In the genomic region with DNA sequence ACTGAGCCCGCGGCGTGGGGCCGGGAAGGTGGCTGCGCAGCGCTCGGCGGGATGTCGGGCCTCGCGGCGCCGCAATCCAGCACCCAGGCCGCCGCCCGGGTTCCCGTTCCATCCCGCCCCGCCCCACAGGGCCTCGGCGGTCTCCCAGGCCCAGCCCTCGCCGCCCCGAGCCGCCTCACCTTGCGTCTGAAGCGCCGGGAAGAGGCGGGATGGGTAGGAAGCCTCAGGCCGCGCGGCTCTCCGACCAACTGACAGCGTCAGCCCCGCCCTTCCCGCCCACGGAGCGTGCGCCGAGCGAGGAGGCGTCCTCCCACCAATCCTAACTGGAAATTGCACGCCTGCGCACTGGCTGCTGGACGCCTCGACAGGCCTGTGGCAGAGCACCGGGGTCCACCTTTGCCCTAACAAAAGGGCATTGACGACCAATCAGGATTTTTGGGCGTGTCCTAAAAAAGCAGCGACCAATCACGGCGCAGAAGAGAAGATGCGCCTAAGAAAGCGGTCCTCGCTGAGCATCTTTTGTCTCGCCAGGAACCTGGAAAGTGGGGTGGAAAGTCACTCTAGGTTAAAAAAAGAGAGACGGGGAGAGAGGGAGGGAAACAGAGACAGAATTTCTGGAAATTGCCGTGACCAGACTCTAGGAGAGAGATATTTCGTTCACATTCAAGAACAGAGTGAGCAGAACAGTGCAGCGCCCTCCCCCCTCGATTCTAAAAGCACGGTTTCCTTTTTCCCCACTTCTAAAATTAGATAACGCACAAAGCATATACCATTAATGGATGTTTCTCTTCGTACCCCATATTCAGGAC, we compare ENCODE assay signal across 8 mouse cellular contexts. TPM values are rescaled to one million over a fixed set of nuclear protein-coding genes. Genes with fewer than 3 reads are reported as not detected.
A peak's percentile ranks its signal among the peaks of the same experiment; 100 is the strongest.
DNase-seq lines count a peak whose midpoint lies in the region; ATAC-seq and TF ChIP-seq lines count a peak whose summit lies in the region.

No protein-coding gene starts in this region.

- no peak for TF ChIP-seq CTCF in liver, embryonic 14.5 days (IDR thresholded peaks at IDR 0.05; ENCODE audit: low read depth)
- peak; percentile 1; the same call in 1 of the 2 replicates for TF ChIP-seq CTCF in stomach, postnatal 0 days (IDR thresholded peaks at IDR 0.05; ENCODE audit: low read depth)

- no peaks in the 10 kb centered on the region for H3K9me3 ChIP-seq in forebrain, embryonic 10.5 days
- no peaks in the 10 kb centered on the region for H3K9me3 ChIP-seq in heart, embryonic 15.5 days (replicated peaks)
- no peaks in the 10 kb centered on the region for H3K9me3 ChIP-seq in liver, embryonic 14.5 days (ENCODE audit: control insufficient read depth, low read length)
- H3K9me3 ChIP-seq in neural tube, embryonic 11.5 days (ENCODE audit: control insufficient read depth, low read length), result no peaks in the 10 kb centered on the region
- no peaks in the 10 kb centered on the region for H3K9me3 ChIP-seq in stomach, postnatal 0 days (ENCODE audit: control insufficient read depth, low read length)

- no peak for TF ChIP-seq EP300 in liver, embryonic 14.5 days (IDR thresholded peaks at IDR 0.05; ENCODE audit: low read depth)
- no peak for TF ChIP-seq EP300 in stomach, postnatal 0 days (optimal IDR thresholded peaks at IDR 0.05)

- peak overlapping the region; percentile 92 for H3K9ac ChIP-seq in heart, embryonic 15.5 days
- H3K9ac ChIP-seq in liver, embryonic 14.5 days (replicated peaks), result peak overlapping the region; percentile 77
- H3K9ac ChIP-seq in neural tube, embryonic 11.5 days (ENCODE audit: low read length), result peak overlapping the region; percentile 87
- peak overlapping the region; percentile 89 for H3K9ac ChIP-seq in stomach, postnatal 0 days (ENCODE audit: low read length)

- no peaks in the 10 kb centered on the region for H3K27me3 ChIP-seq in forebrain, embryonic 10.5 days (ENCODE audit: poor library complexity, severe bottlenecking)
- H3K27me3 ChIP-seq in heart, embryonic 15.5 days, result no peaks in the 10 kb centered on the region
- no peaks in the 10 kb centered on the region for H3K27me3 ChIP-seq in liver, embryonic 14.5 days (ENCODE audit: control insufficient read depth, insufficient read depth, low read length)
- no peaks in the 10 kb centered on the region for H3K27me3 ChIP-seq in neural tube, embryonic 11.5 days (ENCODE audit: control insufficient read depth, insufficient read depth, low read length)
- no peaks in the 10 kb centered on the region for H3K27me3 ChIP-seq in stomach, postnatal 0 days (ENCODE audit: control insufficient read depth, insufficient read depth, low read length)

- peak; percentile 100 for ATAC-seq in heart, embryonic 15.5 days (replicated peaks; ENCODE audit: insufficient number of reproducible peaks, insufficient read depth, low FRiP score, low read depth)
- ATAC-seq in liver, embryonic 14.5 days (ENCODE audit: insufficient read depth), result peak; percentile 98
- peak; percentile 99 for ATAC-seq in neural tube, embryonic 11.5 days (ENCODE audit: insufficient read depth, low FRiP score, low TSS enrichment)
- peak; percentile 100 for ATAC-seq in stomach, postnatal 0 days (ENCODE audit: low FRiP score, low TSS enrichment)

- H3K27ac ChIP-seq in forebrain, embryonic 10.5 days, result peak overlapping the region; percentile 96
- H3K27ac ChIP-seq in heart, embryonic 15.5 days, result peak overlapping the region; percentile 84
- peak overlapping the region; percentile 60 for H3K27ac ChIP-seq in liver, embryonic 14.5 days
- peak overlapping the region; percentile 82 for H3K27ac ChIP-seq in neural tube, embryonic 11.5 days (ENCODE audit: low read depth, low read length)
- peak overlapping the region; percentile 90 for H3K27ac ChIP-seq in stomach, postnatal 0 days (replicated peaks)

- under 1% methylated on average over 64 of the region's 64 CpGs for WGBS in forebrain, embryonic 10.5 days
- WGBS in heart, embryonic 15.5 days, result 1% methylated on average over 64 of the region's 64 CpGs
- under 1% methylated on average over 64 of the region's 64 CpGs for WGBS in liver, embryonic 14.5 days (ENCODE audit: insufficient replicate concordance)
- under 1% methylated on average over 50 of the region's 64 CpGs for WGBS in neural tube, embryonic 11.5 days
- under 1% methylated on average over 50 of the region's 64 CpGs for WGBS in stomach, postnatal 0 days

- peak; percentile 91 to 93 for DNase-seq in CD8-positive naive resting alpha-beta T cell, adult 2 months (ENCODE audit: low read depth in 2 of 2, low spot score in 2 of 2)
- peak; percentile 96 for DNase-seq in c-Kit-positive CD71-negative TER-119-negative erythroid progenitor cells, embryonic 14.5 days (ENCODE audit: low read depth)
- peak; percentile 98 for DNase-seq in forebrain, embryonic 10.5 days (ENCODE audit: extremely low spot score, low spot score)
- DNase-seq in kidney, postnatal 25 days, result peak; percentile 97 to 99
- peak; percentile 96 to 97 (median 97) for DNase-seq in liver, embryonic 14.5 days (ENCODE audit: low read depth in 3 of 3, low spot score in 3 of 3)
- DNase-seq in neural tube, embryonic 11.5 days (ENCODE audit: low spot score), result peak; percentile 99
- DNase-seq in stomach, postnatal 0 days (ENCODE audit: low spot score), result peak; percentile 97

- H3K36me3 ChIP-seq in forebrain, embryonic 10.5 days (replicated peaks), result peaks cover 10% of the 10 kb centered on the region
- no peaks in the 10 kb centered on the region for H3K36me3 ChIP-seq in heart, embryonic 15.5 days
- peaks cover 14% of the 10 kb centered on the region for H3K36me3 ChIP-seq in liver, embryonic 14.5 days (replicated peaks; ENCODE audit: control insufficient read depth, insufficient read depth, low read depth)
- H3K36me3 ChIP-seq in neural tube, embryonic 11.5 days (ENCODE audit: control insufficient read depth, insufficient read depth, low read length), result no peaks in the 10 kb centered on the region
- H3K36me3 ChIP-seq in stomach, postnatal 0 days (ENCODE audit: control insufficient read depth, insufficient read depth, low read length), result 0 out of 2 replicates have a peak, but pooled peaks cover 2% of the 10 kb centered on the region

- H3K4me1 ChIP-seq in forebrain, embryonic 10.5 days, result peaks cover 21% of the 10 kb centered on the region
- H3K4me1 ChIP-seq in heart, embryonic 15.5 days (replicated peaks), result peaks cover 9% of the 10 kb centered on the region
- H3K4me1 ChIP-seq in liver, embryonic 14.5 days (replicated peaks; ENCODE audit: control insufficient read depth in 2 of 2, insufficient read depth in 2 of 2, low read length in 1 of 2), result peaks cover 18 to 22% of the 10 kb centered on the region in 2 experiments
- peaks cover 4% of the 10 kb centered on the region for H3K4me1 ChIP-seq in neural tube, embryonic 11.5 days (ENCODE audit: control insufficient read depth, insufficient read depth, low read length)
- no peaks in the 10 kb centered on the region for H3K4me1 ChIP-seq in stomach, postnatal 0 days (replicated peaks; ENCODE audit: control insufficient read depth, insufficient read depth)

- peak overlapping the region; percentile 91 for H3K4me3 ChIP-seq in forebrain, embryonic 10.5 days
- peak overlapping the region; percentile 78 for H3K4me3 ChIP-seq in heart, embryonic 15.5 days
- H3K4me3 ChIP-seq in liver, embryonic 14.5 days (ENCODE audit: insufficient read depth in 1 of 2, low read depth in 2 of 2, low read length in 2 of 2), result peak overlapping the region; percentile 74 to 97
- H3K4me3 ChIP-seq in neural tube, embryonic 11.5 days (ENCODE audit: low read depth, low read length), result peak overlapping the region; percentile 78
- H3K4me3 ChIP-seq in stomach, postnatal 0 days (ENCODE audit: low read depth, low read length), result peak overlapping the region; percentile 75

- peak overlapping the region; percentile 71 for H3K4me2 ChIP-seq in heart, embryonic 15.5 days
- H3K4me2 ChIP-seq in liver, embryonic 14.5 days (ENCODE audit: low read depth), result peak overlapping the region; percentile 96
- peak overlapping the region; percentile 60 for H3K4me2 ChIP-seq in neural tube, embryonic 11.5 days (ENCODE audit: low read depth)
- H3K4me2 ChIP-seq in stomach, postnatal 0 days (replicated peaks; ENCODE audit: low read depth), result peak overlapping the region; percentile 72

RNA-seq across cellular contexts. Expression of a gene that starts 15.7 kb away (rescaled TPM):
- polyA plus RNA-seq in forebrain, embryonic 10.5 days (2016; fragmentation: Nextera tagmentation; extraction: Ambion mirVana), result 108 and 109 TPM in 2 replicates
- polyA plus RNA-seq in heart, embryonic 15.5 days (2015; fragmentation: Nextera tagmentation; extraction: Ambion mirVana), result 68.4 and 80.7 TPM in 2 replicates
- 23.6 and 40.3 TPM in 2 replicates for polyA plus RNA-seq in liver, embryonic 14.5 days (2012; rRNA removed)
- 65.5 and 72.5 TPM in 2 replicates for polyA plus RNA-seq in liver, embryonic 14.5 days (2014; fragmentation: Nextera tagmentation; extraction: Ambion mirVana)
- polyA plus RNA-seq in neural tube, embryonic 11.5 days (2014; fragmentation: Nextera tagmentation; extraction: Ambion mirVana), result 166 and 168 TPM in 2 replicates
- polyA plus RNA-seq in stomach, postnatal 0 days (2015; fragmentation: Nextera tagmentation; extraction: Ambion mirVana), result 67.4 and 73.4 TPM in 2 replicates

RNA-seq across cellular contexts. Expression of a gene that starts 52.8 kb away (rescaled TPM):
- polyA plus RNA-seq in forebrain, embryonic 10.5 days (2016; fragmentation: Nextera tagmentation; extraction: Ambion mirVana), result 3.7 and 4.0 TPM in 2 replicates
- 0.04 and 0.10 TPM in 2 replicates for polyA plus RNA-seq in heart, embryonic 15.5 days (2015; fragmentation: Nextera tagmentation; extraction: Ambion mirVana)
- polyA plus RNA-seq in liver, embryonic 14.5 days (2012; rRNA removed), result 0.12 and 0.26 TPM in 2 replicates
- 0.39 and 0.54 TPM in 2 replicates for polyA plus RNA-seq in liver, embryonic 14.5 days (2014; fragmentation: Nextera tagmentation; extraction: Ambion mirVana)
- polyA plus RNA-seq in neural tube, embryonic 11.5 days (2014; fragmentation: Nextera tagmentation; extraction: Ambion mirVana), result 5.3 and 5.8 TPM in 2 replicates
- 0.19 and 0.27 TPM in 2 replicates for polyA plus RNA-seq in stomach, postnatal 0 days (2015; fragmentation: Nextera tagmentation; extraction: Ambion mirVana)

Comparison
In these comparisons a context has a peak if more than half of its experiments do, and no peak if none do; other contexts are left out.
1. Peak in every context shown above with its lines: DNase-seq, ATAC-seq, H3K4me3 ChIP-seq and H3K27ac ChIP-seq.